Mouse (Mus musculus) neural tube, embryonic 12.5 days (tissue): Measurements from ENCODE around the gene Ascl3. TPM values are rescaled to one million over a fixed set of nuclear protein-coding genes. Genes with fewer than 3 reads are reported as not detected.

Experiments
- ATAC-seq: fragments of 200-750 bp; cut with Nextera tagmentation; 2 replicates; pipeline ENCODE4 v1.8.0; 2017; ENCODE audit warnings: low read depth, mild to moderate bottlenecking, moderate TSS enrichment, moderate library complexity; ENCODE audit not compliant: low FRiP score
- H3K27ac ChIP-seq: fragments of 300-500 bp; sonication (generic); 2 replicates; pipeline ENCODE4 v1.5.1; 2016
- H3K27me3 ChIP-seq: fragments of 300-500 bp; sonication (generic); replicated peaks from 2 replicates; pipeline ENCODE4 v1.6.1; 2016; ENCODE audit warnings: mild to moderate bottlenecking
- H3K36me3 ChIP-seq: fragments of 300-500 bp; sonication (generic); 2 replicates; pipeline ENCODE4 v1.6.1; 2016; ENCODE audit warnings: mild to moderate bottlenecking
- H3K4me1 ChIP-seq: fragments of 300-500 bp; sonication (generic); 2 replicates; pipeline ENCODE4 v1.6.1; 2016
- H3K4me2 ChIP-seq: fragments of 300-500 bp; sonication (generic); replicated peaks from 2 replicates; pipeline ENCODE4 v1.6.1; 2016; ENCODE audit warnings: mild to moderate bottlenecking
- H3K4me3 ChIP-seq: fragments of 300-500 bp; sonication (generic); 2 replicates; pipeline ENCODE4 v1.5.1; 2016
- H3K9ac ChIP-seq: fragments of 300-500 bp; sonication (generic); 2 replicates; pipeline ENCODE4 v1.6.1; 2016; ENCODE audit warnings: mild to moderate bottlenecking
- H3K9me3 ChIP-seq: fragments of 300-500 bp; sonication (generic); 2 replicates; pipeline ENCODE4 v1.6.1; 2016; ENCODE audit warnings: mild to moderate bottlenecking
- WGBS: fragments of 180-500 bp; shearing (Covaris S2); methylation state at CpG from one replicate; pipeline ENCODE4 v1.1.7; 2016; 5-methylcytosine and 5-hydroxymethylcytosine counted together
- polyA plus RNA-seq: library from polyadenylated mRNA; unstranded; fragments of >200 nt; fragmentation: Nextera tagmentation; extraction: Ambion mirVana; gene quantifications from 2 replicates; pipeline ENCODE4 v1.2.1, GENCODE M21; 2016

Ascl3 gene
- polyA plus RNA-seq, 1 experiment from 2014 or later: not detected

GRCm38 (mm10) chr7:109741703-109742102 is 10.2 kb upstream of the Ascl3 start:
- Histone ChIP-seq H3K4me1 (no peaks in the 10 kb centered on the region), H3K9me3 (no peaks in the 10 kb centered on the region), H3K36me3 (peaks cover 52% of the 10 kb centered on the region), H3K27ac (no peak overlapping the region), H3K4me3 (no peak overlapping the region), H3K27me3 (no peaks in the 10 kb centered on the region), H3K9ac (no peak overlapping the region), H3K4me2 (no peak overlapping the region)
- 86% methylated on average over 4 of the region's 4 CpGs for WGBS
- no peak for ATAC-seq

GRCm38 (mm10) chr7:109741060-109741459 is 9.5 kb upstream of the Ascl3 start:
- H3K36me3 ChIP-seq: peaks cover 54% of the 10 kb centered on the region
- no peaks in the 10 kb centered on the region for H3K4me1 ChIP-seq
- no peaks in the 10 kb centered on the region for H3K27me3 ChIP-seq
- no peak for ATAC-seq
- no peaks in the 10 kb centered on the region for H3K9me3 ChIP-seq
- no peak overlapping the region for H3K27ac ChIP-seq
- 85% methylated on average over 1 of the region's 1 CpGs for WGBS
- H3K4me3 ChIP-seq: no peak overlapping the region
- H3K9ac ChIP-seq: no peak overlapping the region
- H3K4me2 ChIP-seq: no peak overlapping the region

GRCm38 (mm10) chr7:109739822-109740370 is 8.4 kb upstream of the Ascl3 start:
- no peak for ATAC-seq

GRCm38 (mm10) chr7:109734806-109735205 is 3.3 kb upstream of the Ascl3 start:
- no peak for ATAC-seq
- Histone ChIP-seq H3K4me1 (no peaks in the 10 kb centered on the region), H3K27me3 (no peaks in the 10 kb centered on the region), H3K36me3 (peaks cover 28% of the 10 kb centered on the region), H3K27ac (no peak overlapping the region), H3K4me3 (no peak overlapping the region), H3K4me2 (no peak overlapping the region), H3K9ac (no peak overlapping the region), H3K9me3 (no peaks in the 10 kb centered on the region)
- 93% methylated on average over 4 of the region's 4 CpGs for WGBS

More at GRCm38 (mm10) chr7:109739822-109740370, 8.4 kb upstream of the Ascl3 start:
- Histone ChIP-seq H3K27ac (no peak overlapping the region), H3K36me3 (peaks cover 54% of the 10 kb centered on the region), H3K4me1 (no peaks in the 10 kb centered on the region), H3K4me3 (no peak overlapping the region), H3K9ac (no peak overlapping the region), H3K4me2 (no peak overlapping the region), H3K27me3 (no peaks in the 10 kb centered on the region), H3K9me3 (no peaks in the 10 kb centered on the region)
- 91% methylated on average over 5 of the region's 5 CpGs for WGBS

- no peaks in the 10 kb centered on the region for H3K36me3 ChIP-seq
- no peaks in the 10 kb centered on the region for H3K9me3 ChIP-seq
- no peak within 1 kb of the TSS for H3K4me3 ChIP-seq
- H3K4me1 ChIP-seq: no peaks in the 10 kb centered on the region
- no peak within 1 kb of the TSS for H3K27ac ChIP-seq
- no peaks in the 10 kb centered on the region for H3K27me3 ChIP-seq
- no peak for ATAC-seq
- no peak within 1 kb of the TSS for H3K9ac ChIP-seq
- no peak within 1 kb of the TSS for H3K4me2 ChIP-seq
- WGBS: 95% methylated on average over 5 of the region's 5 CpGs
Measured at GRCm38 (mm10) chr7:109723697-109724096, 7.8 kb downstream of the Ascl3 start, which contains the start of gene BC051019. BC051019 (minus strand) TSS chr7:109723850.

GRCm38 (mm10) chr7:109723114-109723513 is 8.4 kb downstream of the Ascl3 start:
- Histone ChIP-seq H3K27ac (no peak overlapping the region), H3K9ac (no peak overlapping the region), H3K9me3 (no peaks in the 10 kb centered on the region), H3K4me3 (no peak overlapping the region), H3K4me1 (no peaks in the 10 kb centered on the region), H3K36me3 (no peaks in the 10 kb centered on the region), H3K4me2 (no peak overlapping the region), H3K27me3 (no peaks in the 10 kb centered on the region)
- no peak for ATAC-seq
- WGBS: 96% methylated on average over 8 of the region's 8 CpGs

GRCm38 (mm10) chr7:109722618-109723017 is 8.9 kb downstream of the Ascl3 start:
- Histone ChIP-seq H3K4me2 (no peak overlapping the region), H3K4me3 (no peak overlapping the region), H3K4me1 (no peaks in the 10 kb centered on the region), H3K9me3 (no peaks in the 10 kb centered on the region), H3K9ac (no peak overlapping the region), H3K27me3 (no peaks in the 10 kb centered on the region), H3K36me3 (no peaks in the 10 kb centered on the region), H3K27ac (no peak overlapping the region)
- no peak for ATAC-seq
- 93% methylated on average over 2 of the region's 2 CpGs for WGBS

GRCm38 (mm10) chr7:109719286-109719685 is 12.2 kb downstream of the Ascl3 start:
- Histone ChIP-seq H3K9me3 (no peaks in the 10 kb centered on the region), H3K9ac (no peak overlapping the region), H3K27ac (no peak overlapping the region), H3K4me3 (no peak overlapping the region), H3K4me1 (no peaks in the 10 kb centered on the region), H3K27me3 (no peaks in the 10 kb centered on the region), H3K4me2 (no peak overlapping the region), H3K36me3 (no peaks in the 10 kb centered on the region)
- no peak for ATAC-seq
- WGBS: 65% methylated on average over 9 of the region's 9 CpGs

- 86% methylated on average over 2 of the region's 2 CpGs for WGBS
Measured at GRCm38 (mm10) chr7:109713434-109713982, 18.0 kb downstream of the Ascl3 start.

GRCm38 (mm10) chr7:109712198-109712597 is 19.3 kb downstream of the Ascl3 start:
- H3K36me3 ChIP-seq: peaks cover 31% of the 10 kb centered on the region
- H3K27ac ChIP-seq: no peak overlapping the region
- H3K9ac ChIP-seq: no peak overlapping the region
- H3K4me1 ChIP-seq: no peaks in the 10 kb centered on the region
- H3K27me3 ChIP-seq: no peaks in the 10 kb centered on the region
- no peak overlapping the region for H3K4me3 ChIP-seq
- ATAC-seq: no peak
- 81% methylated on average over 7 of the region's 7 CpGs for WGBS
- H3K9me3 ChIP-seq: no peaks in the 10 kb centered on the region
- H3K4me2 ChIP-seq: no peak overlapping the region

More at GRCm38 (mm10) chr7:109713434-109713982, 18.0 kb downstream of the Ascl3 start:
- Histone ChIP-seq H3K4me3 (no peak overlapping the region), H3K27me3 (no peaks in the 10 kb centered on the region), H3K36me3 (peaks cover 28% of the 10 kb centered on the region), H3K27ac (no peak overlapping the region), H3K4me1 (no peaks in the 10 kb centered on the region), H3K9me3 (no peaks in the 10 kb centered on the region), H3K4me2 (no peak overlapping the region), H3K9ac (no peak overlapping the region)
- no peak for ATAC-seq

- H3K36me3 ChIP-seq: peaks cover 31% of the 10 kb centered on the region
- H3K4me3 ChIP-seq: no peak overlapping the region
- H3K4me2 ChIP-seq: no peak overlapping the region
- H3K4me1 ChIP-seq: no peaks in the 10 kb centered on the region
- no peaks in the 10 kb centered on the region for H3K27me3 ChIP-seq
- 86% methylated on average over 1 of the region's 1 CpGs for WGBS
- no peaks in the 10 kb centered on the region for H3K9me3 ChIP-seq
- no peak overlapping the region for H3K27ac ChIP-seq
- no peak overlapping the region for H3K9ac ChIP-seq
- no peak for ATAC-seq
Measured at GRCm38 (mm10) chr7:109710069-109710468, 21.5 kb downstream of the Ascl3 start.

GRCm38 (mm10) chr7:109708961-109709382 is 22.6 kb downstream of the Ascl3 start:
- no peak overlapping the region for H3K4me2 ChIP-seq
- WGBS: 79% methylated on average over 3 of the region's 3 CpGs
- H3K27me3 ChIP-seq: no peaks in the 10 kb centered on the region
- H3K4me1 ChIP-seq: no peaks in the 10 kb centered on the region
- peaks cover 31% of the 10 kb centered on the region for H3K36me3 ChIP-seq
- no peaks in the 10 kb centered on the region for H3K9me3 ChIP-seq
- no peak overlapping the region for H3K27ac ChIP-seq
- no peak overlapping the region for H3K4me3 ChIP-seq
- no peak for ATAC-seq
- no peak overlapping the region for H3K9ac ChIP-seq
